Mouse (Mus musculus): ENCODE results near the gene Zfp704.

Zfp704 gene

GRCm38 (mm10) chr3:9554916-9555315, 55.0 kb downstream of the Zfp704 start:
- no peak for DNase-seq

- no peak for DNase-seq
Measured at GRCm38 (mm10) chr3:9552332-9552731, 57.6 kb downstream of the Zfp704 start.

- no peak for DNase-seq
Measured at GRCm38 (mm10) chr3:9550930-9551329, 59.0 kb downstream of the Zfp704 start.

- DNase-seq, result no peak
Measured at GRCm38 (mm10) chr3:9549815-9550214, 60.1 kb downstream of the Zfp704 start.

- no peak for DNase-seq
Measured at GRCm38 (mm10) chr3:9548188-9548587, 61.7 kb downstream of the Zfp704 start.

- DNase-seq, result no peak
Measured at GRCm38 (mm10) chr3:9546882-9547620, 62.8 kb downstream of the Zfp704 start.

- DNase-seq, result no peak
Measured at GRCm38 (mm10) chr3:9544421-9544820, 65.5 kb downstream of the Zfp704 start.

- no peak for DNase-seq
Measured at GRCm38 (mm10) chr3:9543916-9544315, 66.0 kb downstream of the Zfp704 start.

GRCm38 (mm10) chr3:9543463-9543862, 66.4 kb downstream of the Zfp704 start:
- no peak for DNase-seq

GRCm38 (mm10) chr3:9541561-9541960, 68.3 kb downstream of the Zfp704 start:
- DNase-seq, result no peak

GRCm38 (mm10) chr3:9538510-9538909, 71.4 kb downstream of the Zfp704 start:
- no peak for DNase-seq

GRCm38 (mm10) chr3:9537889-9538288, 72.0 kb downstream of the Zfp704 start:
- no peak for DNase-seq

GRCm38 (mm10) chr3:9530097-9530780, 79.6 kb downstream of the Zfp704 start:
- peak; percentile 74 to 80 for DNase-seq

- no peak for DNase-seq
Measured at GRCm38 (mm10) chr3:9524429-9524828, 85.5 kb downstream of the Zfp704 start.

GRCm38 (mm10) chr3:9523081-9523932, 86.6 kb downstream of the Zfp704 start:
- peak; percentile 23 to 35 for DNase-seq

GRCm38 (mm10) chr3:9522009-9522408, 87.9 kb downstream of the Zfp704 start:
- DNase-seq, result no peak

GRCm38 (mm10) chr3:9520728-9521054, 89.2 kb downstream of the Zfp704 start:
- no peak for DNase-seq

- peak; percentile 92 to 93 for DNase-seq
Measured at GRCm38 (mm10) chr3:9520051-9520727, 89.7 kb downstream of the Zfp704 start.

GRCm38 (mm10) chr3:9519491-9519890, 90.4 kb downstream of the Zfp704 start:
- DNase-seq, result no peak

GRCm38 (mm10) chr3:9518936-9519335, 90.9 kb downstream of the Zfp704 start:
- DNase-seq, result no peak

- DNase-seq, result no peak
Measured at GRCm38 (mm10) chr3:9516119-9516855, 93.6 kb downstream of the Zfp704 start.

GRCm38 (mm10) chr3:9515527-9515926, 94.4 kb downstream of the Zfp704 start:
- DNase-seq, result no peak

Measured in cerebellum, postnatal 14 days (tissue).